Mouse (Mus musculus) hindbrain, embryonic 16.5 days (tissue): ENCODE data around the gene Gm15737. TPM values are rescaled to one million over a fixed set of nuclear protein-coding genes. Genes with fewer than 3 reads are reported as not detected.

Source experiments
- ATAC-seq: fragments of 200-750 bp; cut with Nextera tagmentation; 2 replicates; pipeline ENCODE4 v1.8.0; 2017; ENCODE audit warnings: moderate TSS enrichment, moderate library complexity
- H3K27ac ChIP-seq: fragments of 300-500 bp; sonication (generic); 2 replicates; pipeline ENCODE4 v1.5.1; 2014; ENCODE audit warnings: low read depth, mild to moderate bottlenecking, control low read depth, low read length, moderate library complexity
- H3K27me3 ChIP-seq: fragments of 300-500 bp; sonication (generic); replicated peaks from 2 replicates; pipeline ENCODE4 v1.6.1; 2014; ENCODE audit warnings: low read length; ENCODE audit not compliant: control insufficient read depth, insufficient read depth
- H3K36me3 ChIP-seq: fragments of 300-500 bp; sonication (generic); 2 replicates; pipeline ENCODE4 v1.6.1; 2014; ENCODE audit warnings: mild to moderate bottlenecking, low read length, moderate library complexity, mixed read lengths; ENCODE audit not compliant: control insufficient read depth, insufficient read depth
- H3K4me1 ChIP-seq: fragments of 300-500 bp; sonication (generic); 2 replicates; pipeline ENCODE4 v1.6.1; 2014; ENCODE audit warnings: low read depth, low read length; ENCODE audit not compliant: control insufficient read depth, insufficient read depth
- H3K4me2 ChIP-seq: fragments of 300-500 bp; sonication (generic); 2 replicates; pipeline ENCODE4 v1.6.1; 2014; ENCODE audit warnings: mild to moderate bottlenecking, low read length, control low read depth, moderate library complexity
- H3K4me3 ChIP-seq: fragments of 300-500 bp; sonication (generic); 2 replicates; pipeline ENCODE4 v1.5.1; 2014; ENCODE audit warnings: mild to moderate bottlenecking, low read length, control low read depth, moderate library complexity
- H3K9ac ChIP-seq: fragments of 300-500 bp; sonication (generic); 2 replicates; pipeline ENCODE4 v1.6.1; 2014; ENCODE audit warnings: low read depth, mild to moderate bottlenecking, control low read depth, low read length, moderate library complexity
- H3K9me3 ChIP-seq: fragments of 300-500 bp; sonication (generic); 2 replicates; pipeline ENCODE4 v1.6.1; 2014; ENCODE audit warnings: mild to moderate bottlenecking, low read length, moderate library complexity; ENCODE audit not compliant: control insufficient read depth
- WGBS: fragments of 180-500 bp; shearing (Covaris S2); extraction: QIAGEN DNeasy Blood & Tissue Kit; methylation state at CpG from one replicate; pipeline ENCODE4 v1.1.7; 2014; 5-methylcytosine and 5-hydroxymethylcytosine counted together
- polyA plus RNA-seq: library from polyadenylated mRNA; unstranded; fragments of >200 nt; fragmentation: Nextera tagmentation; extraction: Ambion mirVana; gene quantifications from 2 replicates; pipeline ENCODE4 v1.2.1, GENCODE M21; 2015

Gene Gm15737
- polyA plus RNA-seq, 1 experiment from 2014 or later = not detected

GRCm38 (mm10) chr6:92879700-92880265 lies 10.6 kb downstream of the Gm15737 start:
- H3K27ac ChIP-seq = no peak overlapping the region

GRCm38 (mm10) chr6:92882446-92882845 lies 13.3 kb downstream of the Gm15737 start:
- ATAC-seq = no peak
- WGBS = 82% methylated on average over 5 of the region's 5 CpGs
- H3K4me2 ChIP-seq = no peak overlapping the region
- H3K27ac ChIP-seq = no peak overlapping the region
- H3K9me3 ChIP-seq = no peaks in the 10 kb centered on the region
- H3K9ac ChIP-seq = no peak overlapping the region
- H3K4me1 ChIP-seq = peaks cover 6% of the 10 kb centered on the region
- no peaks in the 10 kb centered on the region for H3K36me3 ChIP-seq
- no peak overlapping the region for H3K4me3 ChIP-seq
- H3K27me3 ChIP-seq = no peaks in the 10 kb centered on the region

More at GRCm38 (mm10) chr6:92879700-92880265, 10.6 kb downstream of the Gm15737 start:
- Histone ChIP-seq H3K27me3 (no peaks in the 10 kb centered on the region), H3K4me3 (no peak overlapping the region), H3K9ac (no peak overlapping the region), H3K36me3 (no peaks in the 10 kb centered on the region), H3K4me2 (no peak overlapping the region), H3K4me1 (peaks cover 6% of the 10 kb centered on the region), H3K9me3 (no peaks in the 10 kb centered on the region)
- 76% methylated on average over 14 of the region's 14 CpGs for WGBS
- no peak for ATAC-seq

- Histone ChIP-seq H3K4me3 (no peak overlapping the region), H3K27me3 (no peaks in the 10 kb centered on the region), H3K4me1 (peaks cover 6% of the 10 kb centered on the region), H3K9ac (no peak overlapping the region), H3K27ac (no peak overlapping the region), H3K4me2 (no peak overlapping the region), H3K9me3 (no peaks in the 10 kb centered on the region), H3K36me3 (no peaks in the 10 kb centered on the region)
- 49% methylated on average over 9 of the region's 9 CpGs for WGBS
- ATAC-seq = 0 out of 2 replicates have a peak, but pooled peaks have one; percentile 30
Observed at GRCm38 (mm10) chr6:92883131-92883900, 14.2 kb downstream of the Gm15737 start.

GRCm38 (mm10) chr6:92891535-92891934 lies 22.4 kb downstream of the Gm15737 start:
- no peaks in the 10 kb centered on the region for H3K27me3 ChIP-seq
- no peaks in the 10 kb centered on the region for H3K36me3 ChIP-seq
- H3K27ac ChIP-seq = no peak overlapping the region
- H3K4me2 ChIP-seq = no peak overlapping the region
- no peak overlapping the region for H3K4me3 ChIP-seq
- H3K9me3 ChIP-seq = no peaks in the 10 kb centered on the region
- WGBS = 61% methylated on average over 1 of the region's 1 CpGs
- ATAC-seq = no peak
- no peaks in the 10 kb centered on the region for H3K4me1 ChIP-seq
- no peak overlapping the region for H3K9ac ChIP-seq

GRCm38 (mm10) chr6:92904037-92904436 lies 34.9 kb downstream of the Gm15737 start:
- 92% methylated on average over 1 of the region's 1 CpGs for WGBS
- Histone ChIP-seq H3K9me3 (no peaks in the 10 kb centered on the region), H3K4me3 (no peak overlapping the region), H3K4me2 (no peak overlapping the region), H3K36me3 (no peaks in the 10 kb centered on the region), H3K9ac (no peak overlapping the region), H3K27ac (no peak overlapping the region), H3K4me1 (no peaks in the 10 kb centered on the region), H3K27me3 (no peaks in the 10 kb centered on the region)
- no peak for ATAC-seq

DNA sequence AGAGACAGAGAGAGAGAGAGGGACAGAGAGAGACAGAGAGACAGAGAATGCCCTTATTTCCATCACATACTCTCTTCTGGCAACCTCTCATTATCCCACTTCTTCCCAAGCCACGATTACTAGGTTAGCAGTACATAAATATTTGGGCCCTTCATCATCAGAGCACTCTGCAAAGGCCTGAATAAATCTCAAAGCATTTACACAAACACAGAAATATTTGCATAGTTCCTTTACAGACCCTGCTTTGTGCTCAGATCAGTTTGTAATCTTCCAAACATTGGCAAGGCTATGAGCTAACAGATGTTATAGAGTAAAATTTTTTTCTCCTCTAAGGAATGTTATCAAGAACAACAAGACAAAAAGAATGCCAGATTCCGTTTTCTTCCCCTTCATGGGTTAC lies 35.3 kb downstream of the Gm15737 start:
- Histone ChIP-seq H3K4me1 (no peaks in the 10 kb centered on the region), H3K9me3 (no peaks in the 10 kb centered on the region), H3K4me3 (no peak overlapping the region), H3K36me3 (no peaks in the 10 kb centered on the region), H3K27ac (no peak overlapping the region), H3K27me3 (no peaks in the 10 kb centered on the region), H3K4me2 (no peak overlapping the region), H3K9ac (no peak overlapping the region)
- ATAC-seq = no peak
- WGBS = 60% methylated on average over 2 of the region's 2 CpGs

DNA sequence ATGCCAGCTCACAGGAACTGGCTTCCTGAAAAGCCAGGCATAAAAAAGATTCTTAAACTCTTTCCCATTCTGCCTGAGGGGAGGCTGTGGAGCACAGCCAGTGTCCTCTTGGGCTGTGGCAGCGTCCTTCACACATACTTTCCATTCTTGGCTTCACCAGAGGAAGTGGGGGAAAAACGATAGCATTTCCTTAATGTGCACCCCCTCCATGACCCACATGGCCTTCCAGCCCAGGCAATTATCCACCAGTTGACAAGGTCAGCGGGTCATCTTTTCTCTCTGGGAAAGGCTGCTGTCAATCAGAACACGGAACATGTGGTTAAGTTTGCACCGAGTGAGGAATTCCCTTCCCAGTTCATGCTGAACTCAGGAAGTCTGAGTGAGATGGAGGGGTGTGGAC lies 36.8 kb downstream of the Gm15737 start:
- ATAC-seq = no peak

DNA sequence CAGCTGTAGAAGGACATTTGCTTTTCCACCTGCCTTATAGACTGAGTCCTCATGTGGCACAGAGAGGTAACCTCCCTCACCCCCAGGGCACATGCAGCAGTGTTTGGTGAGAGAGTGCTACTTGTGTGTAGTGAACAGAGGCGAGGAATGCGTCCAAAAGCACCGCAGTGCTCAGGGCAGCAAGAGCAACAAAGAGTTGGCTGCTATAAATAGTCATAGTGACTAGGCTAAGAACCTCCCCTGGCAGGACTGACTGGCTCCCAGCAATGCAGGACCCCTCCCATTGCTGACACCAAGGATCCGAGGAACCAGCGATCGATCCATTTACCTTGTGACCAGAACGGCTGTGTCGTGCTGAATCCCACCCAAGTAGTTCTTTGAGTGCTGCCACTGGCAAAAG lies 40.2 kb downstream of the Gm15737 start:
- no peak overlapping the region for H3K4me3 ChIP-seq
- H3K27me3 ChIP-seq = no peaks in the 10 kb centered on the region
- ATAC-seq = no peak
- H3K9ac ChIP-seq = no peak overlapping the region
- no peaks in the 10 kb centered on the region for H3K36me3 ChIP-seq
- no peaks in the 10 kb centered on the region for H3K4me1 ChIP-seq
- no peaks in the 10 kb centered on the region for H3K9me3 ChIP-seq
- no peak overlapping the region for H3K27ac ChIP-seq
- 60% methylated on average over 8 of the region's 8 CpGs for WGBS
- H3K4me2 ChIP-seq = no peak overlapping the region

More for the DNA sequence above, 36.8 kb downstream of the Gm15737 start:
- Histone ChIP-seq H3K4me1 (no peaks in the 10 kb centered on the region), H3K4me3 (no peak overlapping the region), H3K9me3 (no peaks in the 10 kb centered on the region), H3K4me2 (no peak overlapping the region), H3K9ac (no peak overlapping the region), H3K36me3 (no peaks in the 10 kb centered on the region), H3K27ac (no peak overlapping the region), H3K27me3 (no peaks in the 10 kb centered on the region)
- WGBS = 38% methylated on average over 5 of the region's 5 CpGs

DNA sequence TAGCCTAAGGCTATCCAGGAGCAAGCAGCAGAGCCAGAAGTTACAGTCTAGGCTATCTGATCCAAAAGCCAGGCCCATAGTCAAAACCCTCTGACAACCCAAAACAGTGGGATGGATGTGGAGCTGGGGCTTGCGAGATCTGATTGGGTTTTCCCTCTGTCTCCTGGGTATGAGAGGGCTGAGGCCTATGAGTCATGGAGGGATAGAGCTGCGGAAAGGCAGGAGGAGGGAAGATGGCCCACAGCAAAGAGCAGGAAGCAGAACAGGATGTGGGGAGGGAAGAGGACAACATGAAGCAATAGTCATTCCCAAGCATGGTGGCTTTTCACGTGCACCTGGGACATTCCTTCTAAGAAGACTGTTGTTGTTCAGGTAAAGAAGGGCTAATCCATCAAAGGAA lies 41.5 kb downstream of the Gm15737 start:
- Histone ChIP-seq H3K4me3 (no peak overlapping the region), H3K9me3 (no peaks in the 10 kb centered on the region), H3K27ac (no peak overlapping the region), H3K9ac (no peak overlapping the region), H3K4me2 (no peak overlapping the region), H3K36me3 (no peaks in the 10 kb centered on the region), H3K4me1 (no peaks in the 10 kb centered on the region), H3K27me3 (no peaks in the 10 kb centered on the region)
- WGBS = 85% methylated on average over 3 of the region's 3 CpGs
- ATAC-seq = no peak
